Mouse (Mus musculus) C2C12 (cell line): Measurements from ENCODE around the gene Gfod1.

Experiments used
- CEBPB ChIP-seq: IDR thresholded peaks from one replicate; pipeline ENCODE4 v1.6.1; 2011; ENCODE audit warnings: low read depth, mild to moderate bottlenecking, control low read depth, moderate library complexity
- CTCF ChIP-seq: IDR thresholded peaks from one replicate; pipeline ENCODE4 v1.5.1; 2011; ENCODE audit not compliant: control insufficient read depth, insufficient read depth, insufficient read length
- FOSL1 ChIP-seq: IDR thresholded peaks from one replicate; pipeline ENCODE4 v1.8.0; 2011; ENCODE audit warnings: mild to moderate bottlenecking, low read length; ENCODE audit not compliant: poor library complexity, insufficient read depth, severe bottlenecking
- MAX ChIP-seq: IDR thresholded peaks from one replicate; pipeline ENCODE4 v1.6.1; 2011; ENCODE audit warnings: mild to moderate bottlenecking, control low read depth
- MYOD1 ChIP-seq: IDR thresholded peaks from one replicate; pipeline ENCODE4 v1.6.1; 2011; ENCODE audit warnings: low read depth; ENCODE audit not compliant: control insufficient read depth, insufficient read length
- MYOG ChIP-seq: IDR thresholded peaks from one replicate; pipeline ENCODE4 v1.6.1; 2011; ENCODE audit not compliant: control insufficient read depth, insufficient read length; ENCODE audit errors: extremely low read depth
- USF1 ChIP-seq: IDR thresholded peaks from one replicate; pipeline ENCODE4 v1.6.1; 2011; ENCODE audit warnings: low read depth, mild to moderate bottlenecking, control low read depth, moderate library complexity

DNA sequence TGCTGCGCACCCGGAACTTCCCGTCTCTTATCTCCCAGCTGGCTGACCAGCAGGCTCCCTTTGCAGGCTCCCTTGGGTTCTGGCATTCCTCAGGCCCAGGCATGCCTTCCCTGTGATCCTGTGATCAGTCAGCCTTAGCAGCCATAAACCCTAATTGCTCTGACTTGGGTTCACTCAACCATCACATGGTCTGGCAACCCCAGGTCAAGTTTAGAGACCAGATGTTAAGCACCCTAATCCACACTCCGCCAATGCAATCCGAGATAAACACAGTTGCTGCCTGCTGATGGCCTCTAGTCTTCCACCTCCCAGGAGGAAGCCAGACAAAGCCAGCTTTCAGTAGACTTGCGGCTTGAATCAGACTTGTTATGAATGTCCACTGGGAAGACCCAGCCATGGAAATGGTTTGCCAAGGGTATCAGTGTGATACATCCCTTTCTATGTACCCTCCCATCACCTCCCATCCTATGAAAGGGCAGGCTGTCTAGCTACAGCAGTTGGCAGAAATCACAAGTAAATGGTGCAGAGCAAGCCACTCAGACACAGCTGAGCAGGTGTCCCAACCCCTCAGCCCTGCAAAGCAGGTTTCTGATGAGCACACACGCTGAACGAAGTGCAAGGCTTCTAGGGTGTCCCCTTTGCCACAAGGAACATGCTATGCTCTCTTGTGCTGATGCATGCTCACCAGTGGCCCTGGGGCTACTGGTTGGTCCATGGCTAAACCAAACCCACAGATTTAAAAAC, 157.3 kb downstream of the Gfod1 start:
- no peak for TF ChIP-seq MYOG
- TF ChIP-seq CTCF = no peak
- TF ChIP-seq CEBPB = no peak
- TF ChIP-seq MYOD1 = peak; percentile 2
- no peak for TF ChIP-seq USF1
- TF ChIP-seq MAX = no peak
- no peak for TF ChIP-seq FOSL1
